Mouse (Mus musculus): ENCODE data around the gene Olfr15. TPM values are rescaled to one million over a fixed set of nuclear protein-coding genes. Genes with fewer than 3 reads are reported as not detected.
"Not testable (repeated sequence)": the region's sequence is repeated elsewhere in the genome, so short reads cannot be mapped to it uniquely, and the experiment has no call there.

Gene Olfr15
- total RNA-seq (2021) = not detected
- long read RNA-seq, experiment 1 = 0 reads
- long read RNA-seq, experiment 2 = 0 reads

- DNase-seq (ENCODE audit: low spot score in 2 of 2) = no peak
Measured at GRCm38 (mm10) chr16:3830588-3831109, at the start of gene Olfr15. Olfr15 (plus strand) TSS chr16:3830878.

GRCm38 (mm10) chr16:3781237-3781636, 49.4 kb upstream of the Olfr15 start:
- DNase-seq (ENCODE audit: low spot score in 2 of 2) = no peak

DNA sequence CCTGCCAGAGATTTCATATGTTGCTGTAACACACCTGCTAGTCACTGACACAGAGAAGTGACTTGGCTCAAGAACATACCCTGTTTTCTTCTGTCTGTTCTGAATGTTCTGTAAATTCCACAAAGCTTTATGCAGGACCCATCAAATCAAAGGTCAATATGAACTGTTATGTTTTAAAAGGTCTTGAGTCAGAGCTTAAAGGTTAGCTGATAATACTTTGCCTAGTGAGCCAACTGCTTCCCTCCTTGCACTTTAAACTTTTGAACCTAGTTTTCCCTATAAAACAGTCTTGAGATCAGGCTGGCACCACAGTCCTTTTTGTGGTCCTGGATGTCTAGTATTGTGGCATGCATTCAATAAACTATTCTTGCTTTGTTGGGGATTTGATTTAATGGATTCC, 42.3 kb upstream of the Olfr15 start:
- DNase-seq (ENCODE audit: low spot score in 2 of 2) = no peak

DNA sequence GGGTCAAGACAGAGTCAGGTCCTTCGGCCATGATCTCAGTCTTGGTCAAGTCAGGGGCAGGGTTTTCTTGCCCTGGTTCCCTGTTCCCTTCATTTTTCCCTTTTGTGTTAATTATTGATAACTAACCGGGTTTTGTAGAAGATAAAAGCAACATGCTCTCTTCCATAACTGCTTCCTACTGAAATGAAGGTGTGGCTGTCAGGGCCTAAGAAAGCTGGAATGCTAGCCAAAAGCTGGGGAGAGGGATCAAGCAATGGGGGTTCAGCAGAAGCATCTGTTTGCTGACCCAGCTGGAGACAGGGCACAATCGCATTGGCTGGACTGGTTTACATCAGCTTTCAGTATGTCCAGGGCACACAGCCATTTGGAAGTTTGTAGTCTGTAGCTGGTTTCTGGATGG, 22.5 kb upstream of the Olfr15 start:
- no peak for DNase-seq (ENCODE audit: low spot score in 2 of 2)

DNA sequence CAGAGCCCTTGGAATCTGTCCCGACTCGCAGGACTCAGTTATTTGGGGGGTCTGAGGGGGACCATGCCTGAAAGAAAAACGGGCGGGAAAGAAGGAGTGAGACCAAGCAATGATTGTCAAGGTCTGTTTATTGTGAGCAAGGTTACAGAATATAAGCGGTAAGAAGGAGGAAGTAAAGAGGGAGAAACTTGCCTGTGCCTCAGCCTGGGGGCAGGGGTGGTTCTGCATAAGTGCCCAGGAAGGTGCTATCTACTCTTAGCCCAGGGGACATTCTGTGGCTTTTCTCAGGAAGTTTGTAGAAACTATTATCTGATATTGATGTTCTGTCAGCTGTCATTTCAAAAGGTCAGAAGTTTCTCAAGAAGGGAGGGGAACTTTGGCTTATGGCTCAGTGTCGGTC, 16.0 kb upstream of the Olfr15 start:
- not testable (repeated sequence) for DNase-seq (ENCODE audit: low spot score in 2 of 2)

- no peak for DNase-seq (ENCODE audit: low spot score in 2 of 2)
Measured at GRCm38 (mm10) chr16:3820202-3820601, 10.5 kb upstream of the Olfr15 start.

GRCm38 (mm10) chr16:3828021-3828420, 2.7 kb upstream of the Olfr15 start:
- DNase-seq (ENCODE audit: low spot score in 2 of 2) = no peak

DNA sequence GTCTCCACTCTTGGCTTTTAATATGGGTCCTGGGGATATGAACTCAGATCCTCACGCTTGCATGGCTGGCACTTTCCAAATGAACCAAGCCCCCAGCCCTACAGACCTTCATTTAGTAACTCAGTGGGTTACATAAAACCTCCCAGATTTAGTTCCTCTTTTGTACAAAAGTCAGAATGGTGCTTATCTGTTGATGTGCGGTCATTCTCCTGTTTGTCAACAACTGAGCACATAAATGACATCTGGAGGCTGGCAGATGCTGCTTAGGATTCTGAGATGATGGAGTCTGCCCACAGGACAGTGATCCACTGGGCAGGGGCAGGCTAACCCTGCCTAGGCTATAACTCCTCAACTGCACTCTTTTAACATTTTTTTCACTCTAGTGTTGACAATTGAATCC, 951 bp upstream of the Olfr15 start:
- no peak for DNase-seq (ENCODE audit: low spot score in 2 of 2)

DNA sequence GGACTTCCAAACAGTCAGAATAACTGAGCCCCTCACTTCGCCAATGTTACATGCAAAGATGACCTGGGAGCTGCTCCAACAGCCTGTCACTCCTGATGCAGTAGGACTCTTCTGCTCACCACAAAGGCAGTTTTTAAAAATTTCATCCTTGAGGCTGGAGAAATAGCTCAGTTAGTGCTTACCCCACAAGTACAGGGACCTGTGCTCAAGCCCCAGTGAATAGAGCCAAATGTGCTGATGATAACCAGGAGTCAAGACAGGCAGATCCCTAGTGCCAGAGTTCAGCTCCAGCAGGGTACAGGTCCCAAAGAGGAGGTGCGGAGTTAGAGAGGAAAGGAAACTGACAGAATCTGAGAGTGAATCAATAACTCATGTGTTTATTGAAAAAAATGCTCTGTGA, 4.8 kb downstream of the Olfr15 start:
- no peak for DNase-seq (ENCODE audit: low spot score in 2 of 2)

GRCm38 (mm10) chr16:3839157-3839885, 8.6 kb downstream of the Olfr15 start:
- DNase-seq (ENCODE audit: low spot score in 2 of 2) = no peak

DNA sequence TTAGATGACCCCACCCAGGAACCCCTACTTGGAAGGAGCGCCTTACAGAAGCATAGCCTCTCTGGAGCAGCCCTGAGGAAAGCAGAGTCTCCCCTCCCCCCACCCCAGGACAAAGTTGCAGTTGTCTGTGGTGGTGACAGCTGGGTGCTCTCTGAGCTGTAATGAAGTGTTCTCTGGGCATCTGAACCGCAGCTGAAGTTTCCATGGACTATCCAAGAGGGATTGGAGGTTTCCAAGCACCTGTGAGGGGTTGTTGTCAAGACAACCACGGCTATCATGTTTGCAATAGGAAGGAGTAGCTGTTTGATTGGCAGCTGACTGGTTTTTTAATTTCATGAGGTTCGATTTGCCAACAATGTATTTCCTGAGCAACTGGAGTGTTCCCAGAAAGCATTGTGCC, 12.3 kb downstream of the Olfr15 start:
- DNase-seq (ENCODE audit: low spot score in 2 of 2) = no peak

DNA sequence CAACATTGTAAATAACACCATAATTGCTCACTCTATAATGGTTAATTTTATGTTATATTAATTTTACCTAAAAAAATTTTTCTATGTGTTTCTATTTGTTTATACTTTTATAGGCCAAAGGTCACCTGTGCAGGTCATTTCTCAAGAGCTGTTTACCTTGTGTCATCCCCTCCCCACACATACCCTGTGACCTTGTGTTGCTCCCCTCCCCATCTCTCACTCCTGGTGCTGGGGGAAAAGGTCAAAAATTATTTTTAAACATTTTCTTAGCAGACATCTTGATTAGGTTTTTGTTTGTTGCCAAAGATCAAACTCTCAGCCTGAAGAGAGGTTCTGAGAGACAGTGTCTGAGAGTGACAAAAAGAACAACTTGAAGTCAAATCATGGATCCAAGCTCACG, 13.1 kb downstream of the Olfr15 start:
- DNase-seq (ENCODE audit: low spot score in 2 of 2) = no peak

DNA sequence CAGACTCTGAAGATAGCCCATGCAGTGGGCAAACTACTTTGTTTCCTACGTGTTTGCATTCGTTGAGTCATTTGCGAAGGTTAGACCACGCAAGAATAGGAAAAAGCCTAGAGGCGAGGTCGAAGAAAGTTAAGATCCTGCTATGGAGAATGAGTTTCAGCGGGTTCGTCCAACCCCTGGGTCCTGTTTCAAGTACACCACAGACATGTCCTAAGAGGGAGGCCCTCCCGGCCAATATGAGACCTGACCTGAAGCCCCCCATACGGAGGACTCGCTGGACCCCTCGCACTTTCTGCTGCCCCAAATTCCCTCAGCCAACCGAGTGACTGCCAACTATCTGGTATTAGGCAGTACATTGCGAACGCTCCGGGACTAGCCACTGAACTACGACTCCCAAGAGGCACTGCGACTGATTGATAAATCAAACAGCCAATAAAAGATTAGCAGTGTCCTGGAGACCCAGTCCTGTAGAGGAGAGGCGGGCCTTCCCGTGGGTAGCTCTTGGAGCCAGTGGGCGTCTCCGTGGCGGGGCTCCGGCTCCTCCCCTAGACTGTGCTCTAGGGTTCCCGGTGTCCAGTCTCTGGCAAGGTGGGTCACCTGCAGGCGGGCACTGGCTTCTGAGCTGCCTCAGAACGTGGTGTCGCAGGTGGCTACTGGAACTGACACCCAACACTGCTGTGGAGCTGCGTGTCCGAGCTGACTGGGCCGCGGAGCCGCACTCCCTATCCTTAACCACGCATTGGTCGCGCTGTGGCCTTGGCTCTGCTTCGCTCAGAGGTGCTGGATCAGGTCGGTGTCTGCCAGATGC, 16.2 kb downstream of the Olfr15 start, which contains the start of gene Zfp174:
Zfp174 (plus strand) TSS at position 558 of the 808 bp plus-strand sequence.
- DNase-seq (ENCODE audit: low spot score in 2 of 2) = peak; percentile 80 to 90

- DNase-seq (ENCODE audit: low spot score in 2 of 2) = no peak
Measured at GRCm38 (mm10) chr16:3847871-3848270, 17.2 kb downstream of the Olfr15 start.

- DNase-seq (ENCODE audit: low spot score in 2 of 2) = no peak
Measured at GRCm38 (mm10) chr16:3848416-3848815, 17.7 kb downstream of the Olfr15 start.

DNA sequence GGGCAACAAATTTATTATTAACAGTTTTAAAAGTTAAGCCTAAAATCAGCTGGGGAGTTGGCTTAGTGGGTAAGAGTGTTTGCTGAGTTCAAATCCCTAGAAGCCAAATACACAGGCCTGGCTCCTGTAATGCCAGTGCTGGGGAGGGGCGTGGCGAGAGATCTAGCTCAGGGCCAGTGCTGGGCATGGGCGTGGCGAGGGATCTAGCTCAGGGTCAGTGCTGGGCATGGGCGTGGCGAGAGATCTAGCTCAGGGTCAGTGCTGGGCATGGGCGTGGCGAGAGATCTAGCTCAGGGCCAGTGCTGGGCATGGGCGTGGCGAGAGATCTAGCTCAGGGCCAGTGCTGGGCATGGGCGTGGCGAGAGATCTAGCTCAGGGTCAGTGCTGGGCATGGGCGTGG, 20.6 kb downstream of the Olfr15 start:
- not testable (repeated sequence) for DNase-seq (ENCODE audit: low spot score in 2 of 2)

- DNase-seq (ENCODE audit: low spot score in 2 of 2) = no peak
Measured at GRCm38 (mm10) chr16:3852586-3852985, 21.9 kb downstream of the Olfr15 start.

- DNase-seq (ENCODE audit: low spot score in 2 of 2) = no peak
Measured at GRCm38 (mm10) chr16:3854437-3855182, 23.9 kb downstream of the Olfr15 start.

DNA sequence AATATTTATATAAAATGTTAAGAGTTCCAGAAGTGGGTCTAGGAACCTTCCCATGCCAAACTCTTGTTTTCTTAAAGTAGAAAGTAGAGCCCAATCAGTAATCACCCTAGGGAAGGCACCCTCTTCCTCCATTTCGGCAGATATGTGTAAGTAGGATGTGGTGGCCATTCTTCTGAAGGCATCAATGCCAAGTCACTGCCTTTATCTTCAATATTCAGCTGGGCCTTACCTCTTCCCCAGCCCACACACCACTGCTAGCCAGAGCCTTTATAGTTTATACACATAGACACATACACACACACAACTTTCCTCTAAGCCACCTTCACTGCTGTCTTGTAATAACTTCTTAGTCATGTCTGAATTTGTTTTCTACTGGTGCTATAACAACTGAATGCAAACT, 25.1 kb downstream of the Olfr15 start:
- no peak for DNase-seq (ENCODE audit: low spot score in 2 of 2)

GRCm38 (mm10) chr16:3859254-3859653, 28.6 kb downstream of the Olfr15 start:
- no peak for DNase-seq (ENCODE audit: low spot score in 2 of 2)

DNA sequence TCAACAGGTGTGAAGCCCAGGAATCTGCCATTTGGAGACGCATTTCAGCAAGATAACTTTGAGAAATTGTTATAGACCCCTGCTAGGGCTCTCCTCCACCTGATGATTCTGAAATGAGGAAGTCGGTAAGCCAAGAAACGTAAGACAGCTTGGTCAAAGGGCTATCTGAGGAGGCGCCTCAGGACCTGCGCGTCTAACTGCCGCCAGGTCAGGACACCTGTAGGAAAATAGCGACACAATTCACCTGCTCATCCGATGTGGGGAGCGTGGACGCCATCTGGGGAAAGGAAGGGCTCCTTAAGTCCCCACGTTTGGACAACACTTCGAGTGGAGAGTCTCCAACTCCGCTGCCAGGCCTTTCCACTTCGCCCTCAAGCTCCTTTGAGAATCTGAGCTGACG, 41.1 kb downstream of the Olfr15 start:
- no peak for DNase-seq (ENCODE audit: low spot score in 2 of 2)
